Mouse (Mus musculus) mesoderm, embryonic 11.5 days (tissue): ENCODE measurements around the gene Cst11.
"Not testable (repeated sequence)": the region's sequence is repeated elsewhere in the genome, so short reads cannot be mapped to it uniquely, and the experiment has no call there.

Experiments used
- DNase-seq: peaks from one replicate; pipeline ENCODE4 v3.0.0-alpha.2; 2012; ENCODE audit warnings: low read depth, low spot score

Gene Cst11

DNA sequence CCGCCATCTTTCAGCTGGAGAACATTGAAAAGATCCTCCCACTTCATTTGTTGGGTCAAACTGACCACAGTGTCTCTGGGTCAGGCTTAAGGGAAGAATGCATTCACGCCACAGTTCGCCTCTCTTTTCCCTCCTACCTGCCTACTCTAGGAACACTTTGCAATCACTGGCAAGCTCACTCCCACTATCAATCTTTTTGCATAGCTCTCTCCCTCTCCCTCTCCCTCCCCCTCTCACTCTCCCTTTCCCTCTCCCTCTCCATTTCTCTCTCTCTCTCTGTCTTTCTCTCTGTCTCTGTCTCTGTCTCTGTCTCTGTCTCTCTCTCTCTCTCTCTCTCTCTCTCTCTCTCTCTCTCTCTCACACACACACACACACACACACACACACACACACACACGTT lies at the start of gene Cst11:
Gene Cst11, minus strand, starts transcription at position 101 of the 400 bp plus-strand sequence.
- DNase-seq, result not testable (repeated sequence)

DNA sequence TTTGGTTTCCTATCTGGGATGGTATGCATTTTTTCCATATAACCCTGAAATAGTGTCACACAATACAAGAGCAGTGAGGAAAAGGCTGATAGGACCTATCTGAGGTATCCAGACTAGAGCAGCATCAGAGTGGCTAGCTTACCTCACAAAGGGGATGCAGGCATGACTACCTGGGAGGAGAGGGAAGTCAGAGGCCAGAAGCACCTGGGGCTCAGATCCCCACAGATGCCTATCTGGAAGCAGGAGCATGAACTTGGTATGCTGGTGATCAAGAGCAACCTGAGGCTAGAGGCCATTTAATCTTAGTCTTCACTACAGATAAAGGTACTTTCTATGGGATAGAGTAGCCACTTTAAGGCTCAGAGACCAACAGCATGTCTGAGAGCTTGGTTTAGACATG lies 48.6 kb upstream of the Cst11 start, which contains the start of gene Cst13:
Gene Cst13, plus strand, starts transcription at position 173 of the 400 bp plus-strand sequence.
- DNase-seq, result no peak

DNA sequence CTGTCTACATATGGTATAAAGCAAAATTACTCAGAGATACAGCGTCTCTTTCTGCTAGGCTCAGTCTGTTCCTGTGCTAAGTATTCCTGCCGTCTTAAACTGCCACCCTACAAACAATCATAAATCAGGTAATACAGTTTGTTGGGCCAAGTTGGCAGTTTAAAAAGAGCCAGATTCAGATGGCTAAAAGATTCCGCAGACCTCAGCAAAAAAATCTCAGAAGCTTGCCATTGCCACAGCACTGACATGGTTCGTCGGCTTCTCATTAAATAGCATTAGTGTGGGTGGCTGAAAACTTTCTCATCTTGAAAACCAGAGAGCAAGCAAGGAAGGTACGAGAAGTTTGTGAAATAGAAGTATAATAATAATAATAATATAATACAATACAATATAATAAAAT lies 35.4 kb upstream of the Cst11 start:
- DNase-seq, result no peak

DNA sequence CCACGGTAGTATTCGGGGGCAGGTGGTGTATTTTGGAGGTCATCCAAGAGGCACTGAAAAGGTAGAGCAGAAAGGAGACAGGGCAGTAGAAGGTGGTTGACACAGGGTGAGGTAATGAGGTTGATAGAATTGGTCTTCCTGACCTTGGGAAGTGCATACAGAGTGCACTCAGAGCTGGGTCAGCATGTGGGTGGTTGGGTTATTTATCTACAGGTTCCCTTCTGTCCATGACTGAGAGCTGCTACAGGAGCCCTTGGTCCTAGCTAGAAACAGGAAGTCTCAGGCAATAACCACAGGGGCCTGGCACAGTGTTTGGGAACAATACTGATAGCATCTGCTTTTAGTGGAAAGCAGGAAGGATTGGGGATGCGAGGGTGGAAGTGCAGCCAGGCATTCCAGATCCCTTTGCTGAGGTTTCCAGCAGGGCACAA lies 30.2 kb upstream of the Cst11 start:
- no peak for DNase-seq

DNA sequence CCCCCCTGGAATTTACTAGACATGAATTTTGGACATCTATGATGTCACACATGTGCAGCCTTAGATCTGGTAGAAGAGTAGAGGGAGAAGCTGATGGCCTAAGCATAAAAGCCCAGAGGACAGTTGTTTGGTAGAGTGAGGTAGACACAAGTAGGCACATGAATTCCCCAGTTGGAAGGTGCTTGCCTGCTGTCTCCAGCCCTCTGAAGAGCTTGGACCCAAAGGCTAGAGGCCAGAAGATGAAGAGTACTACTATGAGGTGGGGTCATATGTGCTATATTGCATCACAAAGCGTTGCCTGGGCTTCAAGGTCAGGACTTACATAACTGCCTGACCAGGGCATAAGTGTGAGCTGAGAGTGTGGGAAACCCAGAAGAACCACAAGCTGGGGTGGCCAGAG lies 27.2 kb upstream of the Cst11 start, which contains the start of gene Cst8:
Gene Cst8, plus strand, starts transcription at position 301 of the 400 bp plus-strand sequence.
- no peak for DNase-seq

DNA sequence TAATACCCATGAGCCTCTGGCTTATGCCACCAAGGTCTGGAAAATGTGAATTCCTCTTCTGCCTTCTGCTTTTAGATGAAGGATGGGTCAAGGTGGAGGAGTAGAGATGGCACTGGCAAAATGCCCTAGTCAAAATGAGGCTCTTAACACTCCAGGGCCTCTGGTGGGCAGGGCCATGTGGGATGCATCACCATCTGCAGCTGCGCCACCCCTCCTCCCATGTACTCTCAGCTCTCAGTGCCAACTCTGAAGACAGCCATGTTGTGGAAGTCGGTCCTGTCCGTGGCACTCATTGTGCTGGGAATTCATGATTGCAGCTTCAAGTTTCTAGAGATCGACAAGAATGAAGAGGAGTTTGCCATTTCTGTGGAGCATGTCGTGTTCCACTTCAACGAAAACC lies 17.8 kb upstream of the Cst11 start, which contains the start of gene Cst12:
Gene Cst12, plus strand, starts transcription at position 220 of the 400 bp plus-strand sequence.
- no peak for DNase-seq

DNA sequence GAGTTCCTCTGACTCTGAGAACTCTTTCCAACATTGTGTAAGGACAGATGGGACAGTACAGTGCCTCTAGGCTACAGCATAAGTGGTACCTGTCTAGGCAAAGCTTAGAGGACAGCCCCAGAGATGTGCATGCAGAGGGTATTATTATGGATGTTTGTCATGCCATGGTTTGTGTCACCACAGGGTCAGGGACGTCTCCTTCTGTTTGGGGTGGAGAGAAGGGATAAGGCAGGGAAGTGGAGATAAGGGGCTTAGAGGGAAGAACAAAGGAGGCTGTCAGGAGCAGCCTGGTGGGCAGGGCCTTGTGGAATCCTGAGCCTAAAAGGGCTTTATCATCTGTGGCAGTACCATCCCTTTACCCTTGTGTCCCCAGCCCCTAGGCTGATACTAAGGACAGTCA lies 10.4 kb upstream of the Cst11 start, which contains the start of gene 8030411F24Rik:
Gene 8030411F24Rik, plus strand, starts transcription at position 301 of the 400 bp plus-strand sequence.
- DNase-seq, result no peak

DNA sequence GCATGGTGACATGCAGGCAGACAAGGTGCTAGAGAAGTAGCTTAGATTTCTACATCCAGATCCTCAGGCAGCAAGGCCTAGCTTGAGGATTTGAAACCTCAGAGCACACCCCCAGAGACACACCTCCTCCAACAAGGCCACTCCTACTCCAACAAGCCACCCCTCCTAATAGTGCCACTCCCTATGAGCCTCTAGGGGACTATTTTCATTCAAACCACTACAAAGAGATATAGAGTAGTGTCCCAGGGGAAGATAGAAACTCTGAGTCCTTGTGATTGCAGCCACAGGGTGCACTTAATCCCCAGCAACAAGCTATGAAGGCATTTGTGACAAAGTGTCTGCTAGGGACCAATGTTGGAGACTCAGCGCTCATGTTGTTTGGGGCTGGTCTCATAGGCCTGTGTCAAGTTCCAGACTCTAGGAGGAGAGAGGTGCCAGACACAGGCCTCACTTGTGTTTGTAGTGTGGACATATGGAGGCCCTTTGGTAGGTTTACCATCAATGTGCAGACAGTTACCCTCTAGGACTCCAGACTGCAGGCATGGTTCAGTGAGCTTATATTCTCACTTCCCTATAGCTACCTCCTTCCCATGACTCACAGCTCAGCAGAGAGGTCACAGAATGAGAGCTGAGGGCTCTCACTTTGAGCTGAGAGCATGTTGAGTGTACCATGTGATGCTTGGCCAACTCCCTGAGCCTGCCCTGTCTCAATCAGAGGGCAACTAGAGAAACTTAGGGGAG lies 7.5 kb downstream of the Cst11 start:
- DNase-seq, result no peak

DNA sequence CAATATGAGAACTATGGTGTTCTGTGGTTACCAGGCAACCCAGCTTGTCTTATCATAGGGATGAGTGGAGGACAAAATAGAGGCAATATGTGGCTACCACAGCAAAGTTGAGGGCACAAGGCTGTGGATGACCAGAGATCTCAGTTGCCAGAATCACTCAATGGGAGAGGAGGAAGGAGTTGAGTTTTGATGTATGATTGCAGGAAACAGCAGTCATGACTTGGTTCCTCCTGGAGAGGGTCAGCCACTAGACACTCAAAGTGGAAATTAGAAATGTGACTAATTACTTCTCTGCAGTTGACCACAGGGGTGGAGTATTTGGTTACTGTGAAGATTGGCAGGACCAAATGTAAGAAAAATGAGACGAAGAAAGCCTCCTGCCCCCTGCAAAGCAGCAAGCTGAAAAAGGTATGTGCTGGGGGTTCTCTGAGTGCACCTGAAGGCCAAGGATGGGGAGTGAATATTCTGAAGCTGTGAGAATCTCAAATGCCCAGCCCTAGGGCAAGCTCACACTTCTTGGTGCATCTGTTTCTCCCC lies 16.9 kb downstream of the Cst11 start:
- DNase-seq, result no peak

DNA sequence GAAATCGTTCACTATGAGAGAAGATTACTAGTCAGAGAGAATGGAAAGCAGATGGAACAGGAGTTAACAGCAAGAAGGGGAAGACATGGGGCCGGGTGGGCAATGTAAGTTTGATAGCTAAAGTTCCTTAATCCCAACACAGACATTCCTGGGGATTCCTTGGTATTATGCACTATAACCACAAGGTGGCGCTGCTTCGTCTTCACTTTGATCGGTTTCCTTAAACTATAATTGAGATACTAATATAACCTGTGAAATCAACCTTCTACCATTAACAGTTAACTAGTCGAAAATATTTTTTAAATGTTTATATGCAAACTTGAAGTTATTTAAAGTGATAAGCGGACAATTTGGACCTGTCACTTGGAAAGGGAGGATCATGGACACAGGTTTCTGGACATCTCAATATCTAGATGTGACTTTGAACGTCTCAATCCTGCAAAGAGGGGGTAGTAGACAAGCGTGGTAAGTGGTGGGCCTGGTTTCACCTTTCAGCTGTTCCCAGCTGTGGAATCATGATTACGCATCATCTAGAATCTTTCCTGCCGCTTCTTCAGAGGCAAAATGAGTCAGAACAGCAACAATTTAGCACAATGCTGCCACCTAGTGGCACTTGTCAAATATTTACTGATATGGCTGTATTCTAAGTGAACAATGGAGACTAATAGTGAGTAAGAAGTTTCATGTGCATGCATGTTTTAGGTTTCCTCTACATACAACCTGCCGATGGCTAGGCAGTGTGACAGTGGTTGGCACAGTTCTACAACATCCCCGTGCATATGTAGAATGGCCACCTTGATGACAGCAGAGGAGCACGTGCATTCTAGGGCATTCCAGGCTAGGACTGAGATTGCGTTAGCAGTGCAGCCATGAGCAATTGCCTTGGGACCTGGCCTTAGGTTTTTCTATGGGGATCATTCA lies 19.1 kb downstream of the Cst11 start:
- DNase-seq, result peak; percentile 91

DNA sequence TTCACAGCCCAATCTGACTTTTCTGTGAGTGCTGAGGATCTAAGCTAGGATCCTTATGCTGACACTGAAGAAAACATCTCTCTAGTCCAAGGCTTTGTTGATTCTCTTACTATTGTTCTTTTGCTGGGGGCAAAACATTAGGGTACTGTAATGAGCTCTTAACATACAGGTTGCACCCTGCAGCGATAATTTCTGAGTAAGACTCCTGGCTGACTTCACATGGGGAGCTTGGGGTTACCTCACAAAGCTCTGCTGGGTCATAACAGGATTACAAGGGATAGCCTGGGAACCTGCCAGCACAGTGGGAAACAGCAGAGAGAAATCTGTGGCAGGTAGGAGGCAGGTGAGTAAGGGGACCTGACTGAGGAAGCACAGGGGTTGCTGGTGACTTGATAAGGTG lies 21.2 kb downstream of the Cst11 start, which contains the start of gene Cstl1:
Gene Cstl1, plus strand, starts transcription at position 301 of the 400 bp plus-strand sequence.
- DNase-seq, result no peak

DNA sequence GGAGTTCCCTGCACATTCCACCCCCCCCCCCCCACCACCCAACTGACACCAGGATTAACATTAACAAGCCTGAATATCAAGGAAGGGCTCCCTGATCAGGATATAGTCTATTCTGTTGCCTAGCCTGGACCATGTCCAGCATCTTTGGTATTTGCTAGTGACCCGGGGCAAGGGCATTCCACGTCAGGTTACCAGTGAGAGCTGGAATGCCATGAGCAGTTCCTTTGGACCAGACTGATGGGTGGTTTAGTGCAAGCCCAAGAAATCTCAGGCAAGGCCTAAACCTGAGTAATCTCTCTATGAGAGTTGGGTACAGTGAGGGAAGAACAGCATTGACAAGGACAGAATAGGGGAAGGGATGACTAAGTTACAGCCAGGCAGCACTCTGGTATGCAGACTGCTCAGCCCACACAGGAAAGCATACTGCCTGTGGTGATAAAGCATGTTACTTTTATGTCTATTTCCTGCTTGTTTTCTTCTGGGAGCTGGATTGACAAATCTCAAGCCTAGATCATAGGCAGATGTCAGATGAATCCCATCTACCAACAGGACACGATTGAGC lies 27.4 kb downstream of the Cst11 start:
- no peak for DNase-seq

DNA sequence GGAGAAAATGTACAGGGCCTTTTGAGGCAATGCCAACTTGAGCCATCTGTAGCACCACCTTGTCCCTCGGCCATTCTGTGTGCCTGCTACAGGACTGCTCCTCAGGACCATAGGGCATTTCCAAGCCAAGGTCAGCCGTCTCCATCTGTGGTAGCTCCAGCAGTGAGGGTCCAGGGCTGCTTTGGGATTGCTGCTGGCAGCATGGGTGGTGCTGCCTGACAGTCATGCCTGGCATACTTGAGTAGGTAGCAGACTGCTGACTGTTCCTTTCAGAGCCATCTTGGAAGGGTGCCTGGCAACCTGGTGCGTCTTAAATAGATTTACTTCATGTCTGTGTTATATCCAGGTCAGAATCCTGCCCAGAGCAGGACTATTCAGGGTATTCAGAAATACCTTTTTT lies 28.3 kb downstream of the Cst11 start:
- DNase-seq, result no peak

DNA sequence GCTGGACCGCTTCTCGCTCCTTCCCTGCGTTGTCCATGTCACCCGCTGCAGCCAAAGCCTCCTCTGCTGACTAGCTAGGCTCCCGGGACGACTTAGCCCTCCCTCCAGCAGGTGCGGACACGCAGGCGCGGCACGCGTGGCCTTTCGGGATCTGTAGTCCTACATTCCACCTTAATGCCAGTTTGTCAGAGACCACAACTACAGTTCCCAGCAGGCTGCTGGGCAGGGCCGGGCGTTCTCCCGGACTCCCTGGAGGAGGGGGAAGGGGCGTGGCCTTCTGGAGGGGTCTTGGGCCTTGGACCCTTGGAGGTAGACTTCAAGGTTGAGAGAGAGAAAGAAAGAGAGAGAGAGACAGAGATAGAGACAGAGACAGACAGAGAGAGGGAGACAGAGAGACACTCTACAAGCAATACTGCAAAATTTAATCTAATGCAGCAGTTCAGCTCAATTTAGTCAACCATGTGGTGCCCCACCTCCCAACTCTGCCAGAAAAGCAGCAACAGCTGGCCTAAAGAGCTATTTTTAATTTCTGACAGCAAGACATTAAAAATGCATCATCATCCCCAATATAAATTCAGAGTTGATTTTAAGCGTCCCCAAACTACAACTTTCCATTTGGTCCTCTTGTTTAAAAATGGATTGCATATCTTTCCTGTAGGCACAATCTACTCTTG lies 38.8 kb downstream of the Cst11 start, which contains the start of gene Napb:
Gene Napb, minus strand, starts transcription at position 141 of the 674 bp plus-strand sequence.
- DNase-seq, result peak; percentile 93

DNA sequence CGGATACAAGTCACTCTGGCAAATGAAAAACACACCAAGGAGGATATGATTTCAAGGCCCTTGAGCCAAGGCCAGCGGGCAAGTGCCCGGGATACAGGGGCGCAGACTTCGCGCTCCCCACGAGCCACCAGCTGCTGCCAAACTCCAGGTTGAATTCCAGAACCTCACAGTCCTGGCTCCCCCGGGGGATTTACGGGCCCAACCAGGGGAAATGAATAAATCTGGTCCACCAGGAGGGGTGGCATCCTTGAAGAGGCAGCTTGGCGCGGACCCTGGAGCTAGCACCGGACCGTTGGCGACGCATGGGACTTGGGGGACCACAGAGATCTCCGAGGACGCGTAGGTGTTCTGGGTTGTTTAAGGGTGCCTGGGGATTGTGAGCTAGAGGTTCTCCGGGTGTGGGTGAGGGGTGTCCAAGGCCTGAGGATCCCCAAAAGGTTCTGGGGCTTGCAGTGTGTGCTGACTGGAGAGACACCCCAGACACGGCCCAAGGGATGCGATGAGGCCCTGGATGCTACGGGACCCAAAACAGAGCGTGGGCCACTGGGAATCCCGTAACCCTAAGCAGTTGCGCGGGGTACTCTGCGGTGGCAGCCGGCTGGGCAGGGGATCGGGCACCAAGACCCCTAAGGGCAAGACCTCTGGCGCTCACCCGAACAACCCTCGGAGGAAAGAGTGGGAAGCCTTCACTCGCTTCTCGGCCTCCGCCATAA lies 39.5 kb downstream of the Cst11 start:
- peak; percentile 39 for DNase-seq

DNA sequence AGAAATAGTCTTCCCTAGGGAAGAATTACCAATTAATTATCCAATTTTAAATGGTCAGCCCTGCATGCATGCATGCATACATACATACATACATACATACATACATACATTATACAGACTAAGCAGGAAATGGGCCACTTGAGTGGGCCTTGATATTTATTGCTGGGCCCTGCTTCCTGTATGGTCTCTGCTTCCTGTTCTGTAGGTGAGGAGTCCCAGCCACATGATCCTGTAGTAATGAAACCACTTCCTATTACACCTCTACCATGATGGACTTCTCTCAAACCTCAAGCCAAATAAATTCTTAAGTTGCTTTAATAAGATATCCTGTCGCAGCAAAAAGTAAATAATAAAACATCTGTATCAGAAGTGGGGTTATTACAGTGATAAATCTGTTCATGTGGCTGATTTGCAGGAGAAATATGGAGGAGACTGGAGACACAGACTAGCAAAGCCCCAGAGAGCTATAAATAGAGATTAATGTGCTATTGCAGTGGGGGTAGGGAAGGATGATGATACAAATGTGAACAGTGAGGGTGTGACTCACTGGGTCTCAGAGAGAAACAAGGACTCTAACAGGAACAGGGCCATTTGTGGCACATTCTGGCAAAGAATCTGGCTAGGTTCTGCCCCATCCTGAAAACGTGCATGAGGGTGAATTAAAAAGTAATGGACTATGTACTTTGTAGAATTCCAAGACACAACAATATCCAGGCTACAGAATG lies 51.9 kb downstream of the Cst11 start:
- peak; percentile 30 for DNase-seq
